Mouse (Mus musculus) cerebellum, adult 11-12 months (tissue): ENCODE data around the gene Olfr539.
"Not testable (repeated sequence)": the region's sequence is repeated elsewhere in the genome, so short reads cannot be mapped to it uniquely, and the experiment has no call there.

Source experiments
- DNase-seq: peaks from one replicate; pipeline ENCODE4 v3.0.0; 2022

Gene Olfr539

DNA sequence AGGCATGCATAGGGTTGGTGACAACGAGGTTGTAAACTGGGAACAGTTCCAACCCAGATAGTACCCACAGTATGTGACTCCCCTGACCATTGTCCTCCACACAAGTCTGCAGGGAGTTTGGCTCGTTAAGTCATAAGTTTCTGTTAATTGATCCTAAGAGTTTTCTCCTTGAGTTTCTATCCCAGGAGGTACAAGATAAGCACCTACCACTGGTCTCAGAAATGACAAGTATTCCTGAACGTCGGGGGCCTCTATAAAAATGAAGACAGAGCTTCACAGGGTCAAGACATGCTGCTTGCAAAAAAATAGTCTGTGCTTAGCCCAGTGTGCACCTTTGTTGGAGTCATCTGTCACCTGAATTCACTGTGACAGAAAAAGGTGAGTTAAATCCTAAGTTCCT, at the start of gene Olfr539:
Olfr539 (plus strand) TSS at position 301 of the 400 bp plus-strand sequence.
- no peak for DNase-seq

DNA sequence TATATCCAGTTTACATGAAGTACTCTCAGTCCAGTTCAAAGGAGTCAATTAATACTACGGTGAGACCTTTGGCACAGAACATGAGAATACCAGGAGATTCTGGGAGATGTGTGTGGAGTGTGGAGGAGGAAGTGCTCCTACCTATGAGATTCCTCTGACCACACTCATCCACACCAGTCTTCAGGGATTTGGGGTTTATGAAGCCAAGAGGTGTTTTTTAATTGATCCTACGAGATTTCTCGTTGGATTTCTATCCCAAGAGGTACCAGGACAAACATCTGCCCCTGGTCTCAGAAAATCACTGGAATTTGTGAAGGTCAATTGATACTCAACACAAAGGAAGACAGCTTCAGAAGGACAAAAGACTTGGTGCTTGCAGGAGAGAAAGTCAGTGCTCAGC, 31.1 kb upstream of the Olfr539 start, which contains the start of gene Olfr61:
Olfr61 (plus strand) TSS at position 301 of the 400 bp plus-strand sequence.
- DNase-seq = not testable (repeated sequence)

DNA sequence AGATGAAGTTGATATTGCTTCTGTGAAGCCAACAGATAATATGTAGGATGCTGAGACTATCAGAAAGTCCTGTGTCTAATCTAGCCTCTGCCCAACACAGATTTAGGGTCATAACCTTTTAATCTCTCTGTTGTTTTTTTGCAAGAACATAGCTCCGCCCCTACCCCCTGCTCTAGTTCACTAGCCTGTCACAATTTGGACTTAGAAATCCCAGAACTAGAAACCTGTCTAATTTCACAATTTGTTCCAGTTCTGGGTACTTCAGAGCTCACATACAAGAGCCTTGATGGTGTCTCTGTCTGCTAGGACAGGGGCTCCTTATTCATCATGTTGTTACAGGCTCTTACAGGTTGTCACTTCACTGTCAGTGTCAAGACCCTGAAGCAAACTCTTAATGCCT, 29.2 kb upstream of the Olfr539 start:
- DNase-seq = no peak

DNA sequence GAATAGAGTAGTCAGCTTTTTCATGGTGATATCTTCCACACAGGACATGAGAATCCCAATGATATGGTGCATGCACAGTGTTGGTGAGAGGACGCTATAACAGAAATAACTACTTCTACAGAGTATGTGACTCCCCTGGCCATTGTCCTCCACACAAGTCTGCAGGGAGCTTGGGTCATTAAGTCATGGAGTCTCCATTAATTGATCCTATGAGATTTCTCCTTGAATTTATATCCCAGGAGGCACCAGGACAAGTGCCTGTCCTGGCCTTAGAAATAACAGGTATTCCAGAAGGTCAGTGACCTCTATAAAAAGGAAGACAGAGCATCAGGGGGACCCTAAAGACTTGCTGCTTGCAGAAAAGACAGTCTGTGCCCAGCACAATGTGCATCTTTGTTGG, 13.6 kb upstream of the Olfr539 start, which contains the start of gene Olfr53:
Olfr53 (plus strand) TSS at position 301 of the 400 bp plus-strand sequence.
- DNase-seq = no peak

DNA sequence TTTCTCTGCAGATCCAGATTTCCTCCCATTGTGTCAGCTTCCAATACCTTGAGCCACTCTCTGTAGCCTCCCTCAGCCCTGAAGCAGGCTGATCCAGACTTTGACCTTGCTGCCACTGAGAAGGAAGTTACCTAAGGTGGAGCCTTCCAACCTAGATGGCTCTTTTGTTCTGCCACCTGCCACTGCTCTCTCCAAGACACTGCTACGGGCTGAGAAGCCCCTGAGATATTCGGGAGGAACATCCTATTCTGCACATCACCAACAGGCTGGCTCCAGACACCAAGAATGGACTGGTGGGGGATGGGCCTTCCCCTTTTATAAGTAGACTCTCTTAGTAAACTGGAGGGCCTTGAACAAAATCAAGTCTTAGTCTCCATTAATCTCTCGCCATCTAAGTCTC, 11.0 kb downstream of the Olfr539 start:
- not testable (repeated sequence) for DNase-seq

DNA sequence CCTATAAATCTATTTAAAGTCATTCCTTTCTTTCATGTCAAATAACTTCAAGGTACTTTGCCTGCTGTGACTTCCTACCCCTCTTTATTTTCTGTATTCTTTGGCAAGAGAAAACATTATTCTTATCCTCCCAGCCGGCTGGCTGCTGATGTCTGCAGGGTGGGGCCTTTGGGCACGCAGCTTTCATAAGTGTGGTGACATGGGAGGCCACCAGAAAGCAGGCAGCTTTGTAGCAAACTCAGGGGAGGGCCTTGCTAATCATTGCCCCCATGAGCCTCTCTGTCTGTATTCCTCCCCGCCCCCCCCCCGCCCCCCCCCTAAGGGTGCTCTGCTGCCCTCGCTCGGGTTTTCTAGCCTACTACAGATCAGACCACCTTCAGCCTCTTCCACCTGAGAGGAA, 16.1 kb downstream of the Olfr539 start:
- no peak for DNase-seq

DNA sequence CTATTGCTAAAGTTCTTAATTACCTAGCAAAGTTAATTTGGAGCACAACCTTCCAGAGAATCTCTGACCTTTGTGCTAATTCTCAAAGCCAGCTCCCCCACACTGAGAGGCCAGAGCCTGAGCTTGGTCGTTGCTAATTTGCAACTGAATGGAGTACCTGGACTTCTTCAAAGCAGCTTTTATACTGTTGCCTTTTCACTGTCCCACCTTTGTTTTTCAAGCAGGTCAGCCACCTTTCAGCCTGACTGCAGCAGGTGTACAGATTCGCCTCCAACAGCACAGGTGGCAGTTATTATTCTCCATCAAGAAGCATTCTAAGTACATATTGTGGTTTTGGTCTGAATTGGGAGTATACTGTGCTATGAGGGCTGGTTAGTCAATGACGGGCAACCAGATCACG, 19.9 kb downstream of the Olfr539 start:
- not testable (repeated sequence) for DNase-seq

DNA sequence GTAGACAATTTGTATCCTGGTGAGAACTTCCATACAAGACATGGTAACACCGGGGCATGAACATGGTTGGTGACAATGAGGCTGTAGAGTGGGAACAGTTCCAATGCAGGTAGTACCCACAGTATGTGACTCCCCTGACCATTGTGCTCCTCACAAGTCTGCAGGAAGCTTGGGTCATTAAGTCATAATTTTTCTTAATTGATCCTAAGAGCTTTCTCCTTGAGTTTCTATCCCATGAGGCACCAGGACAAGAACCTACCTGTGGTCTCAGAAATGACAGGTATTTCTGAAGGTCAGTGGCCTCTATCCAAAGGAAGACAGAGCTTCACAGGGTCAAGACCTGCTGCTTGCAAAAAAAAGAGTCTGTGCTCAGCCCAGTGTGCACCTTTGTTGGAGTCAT, 21.9 kb downstream of the Olfr539 start, which contains the start of gene Olfr45:
Olfr45 (plus strand) TSS at position 301 of the 400 bp plus-strand sequence.
- no peak for DNase-seq

DNA sequence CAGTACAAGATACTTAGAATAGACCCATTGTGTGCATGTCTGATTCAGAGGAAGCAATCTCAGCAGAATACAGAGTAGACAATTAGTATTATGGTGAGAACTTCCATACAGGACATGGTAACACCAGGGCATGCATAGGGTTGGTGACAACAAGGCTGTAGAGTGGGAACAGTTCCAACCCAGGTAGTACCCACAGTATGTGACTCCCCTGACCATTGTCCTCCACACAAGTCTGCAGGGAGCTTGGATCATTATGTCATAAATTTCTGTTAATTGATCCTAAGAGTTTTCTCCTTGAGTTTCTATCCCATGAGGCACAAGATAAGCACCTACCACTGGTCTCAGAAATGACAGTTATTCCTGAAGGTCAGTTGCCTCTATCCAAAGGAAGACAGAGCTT, 37.2 kb downstream of the Olfr539 start, which contains the start of gene Olfr541:
Olfr541 (plus strand) TSS at position 301 of the 400 bp plus-strand sequence.
- DNase-seq = no peak

DNA sequence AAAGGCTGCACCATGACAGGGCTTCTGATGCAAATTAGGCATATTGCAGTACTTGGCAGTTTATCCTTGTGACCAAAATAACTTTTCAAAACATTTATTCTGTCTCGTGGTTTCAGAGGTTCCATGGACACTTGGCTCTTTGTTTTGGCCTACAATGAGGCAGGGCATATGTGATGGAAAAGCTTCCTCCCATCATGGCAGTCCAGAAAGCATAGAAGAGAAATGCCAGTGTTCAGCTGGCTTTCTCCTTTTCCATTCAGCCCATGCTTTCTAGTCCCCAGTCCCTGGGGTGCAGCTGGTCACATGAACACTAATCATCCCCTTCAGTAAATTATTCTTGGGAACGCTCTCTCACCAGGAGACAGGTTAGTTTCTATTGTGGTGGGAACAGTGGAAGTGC, 46.6 kb downstream of the Olfr539 start:
- no peak for DNase-seq

DNA sequence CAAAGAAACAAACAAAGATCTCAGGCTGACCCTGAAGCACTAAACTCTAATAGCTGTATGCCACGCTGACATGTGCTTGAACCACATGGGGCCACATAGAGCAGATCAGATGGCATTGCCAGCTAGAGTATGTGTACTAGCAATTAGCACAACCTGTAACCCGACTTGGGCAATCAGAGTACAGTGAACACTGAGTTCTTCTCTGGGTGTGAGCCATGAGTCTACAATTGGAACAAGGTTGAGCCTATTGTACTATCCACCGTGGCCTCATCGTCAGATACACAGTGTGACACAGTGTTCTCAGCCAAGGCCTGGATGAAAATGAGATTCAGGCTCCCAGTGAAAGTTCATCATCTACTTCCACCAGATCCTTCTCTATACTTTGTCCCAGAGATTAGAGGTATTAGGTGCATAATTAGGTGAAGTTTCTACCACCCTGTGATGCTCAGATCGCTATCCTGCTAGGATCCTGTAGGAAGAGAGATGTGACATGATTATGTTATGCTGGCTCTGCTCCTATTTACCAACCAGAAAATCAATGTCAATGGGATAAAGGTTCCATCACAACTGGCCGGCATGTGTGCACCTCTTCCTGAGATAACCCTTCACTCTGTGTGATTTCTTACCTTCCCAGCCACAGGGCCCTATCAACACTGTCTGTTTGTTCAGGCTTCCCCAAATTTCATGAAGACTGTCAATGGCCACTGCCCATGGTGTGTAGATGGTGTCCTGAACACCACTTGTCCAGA, 48.0 kb downstream of the Olfr539 start:
- DNase-seq = no peak

DNA sequence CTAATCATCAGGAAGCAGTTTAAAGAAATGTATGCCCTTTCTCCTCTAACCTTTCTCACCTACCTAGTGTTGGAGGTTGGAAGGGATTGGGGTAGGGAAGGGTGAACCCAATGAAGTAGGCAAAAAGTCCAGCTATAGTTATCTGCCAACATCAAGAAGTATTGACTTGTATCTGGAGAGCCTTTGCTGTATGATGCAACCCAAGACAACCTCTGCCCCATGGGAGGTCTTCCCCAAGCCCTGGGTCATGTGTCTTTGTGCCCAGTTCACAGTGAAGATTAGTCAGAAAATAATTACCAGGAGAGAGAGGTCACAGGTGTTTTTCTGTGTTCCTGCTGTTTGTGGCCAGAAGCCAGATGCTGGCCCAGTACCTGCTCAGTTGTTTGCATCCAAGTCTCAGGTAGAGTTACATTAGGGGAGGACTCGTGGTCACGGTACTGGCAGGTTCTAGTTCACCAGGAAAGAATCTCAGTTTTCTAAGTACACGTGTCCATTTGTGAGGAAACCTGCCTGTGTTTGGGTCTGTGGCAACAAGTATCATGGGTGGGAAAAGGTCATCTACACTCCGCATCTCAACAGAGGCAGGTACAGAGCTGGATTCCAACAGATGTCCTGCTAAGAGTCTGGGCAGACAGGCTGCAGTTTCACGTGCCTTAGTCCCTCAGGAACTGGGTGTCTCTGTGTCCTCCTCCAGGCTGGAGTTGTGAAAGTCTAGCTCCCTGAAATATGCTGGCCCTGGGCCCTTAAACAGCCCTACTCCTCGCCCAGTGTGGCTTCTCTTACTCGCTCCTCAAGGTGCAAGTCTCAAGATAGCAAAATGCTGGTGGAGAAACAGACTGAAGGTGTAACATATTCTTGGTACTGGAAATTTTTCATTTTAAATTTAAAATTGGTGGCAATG, 57.7 kb downstream of the Olfr539 start:
- no peak for DNase-seq

DNA sequence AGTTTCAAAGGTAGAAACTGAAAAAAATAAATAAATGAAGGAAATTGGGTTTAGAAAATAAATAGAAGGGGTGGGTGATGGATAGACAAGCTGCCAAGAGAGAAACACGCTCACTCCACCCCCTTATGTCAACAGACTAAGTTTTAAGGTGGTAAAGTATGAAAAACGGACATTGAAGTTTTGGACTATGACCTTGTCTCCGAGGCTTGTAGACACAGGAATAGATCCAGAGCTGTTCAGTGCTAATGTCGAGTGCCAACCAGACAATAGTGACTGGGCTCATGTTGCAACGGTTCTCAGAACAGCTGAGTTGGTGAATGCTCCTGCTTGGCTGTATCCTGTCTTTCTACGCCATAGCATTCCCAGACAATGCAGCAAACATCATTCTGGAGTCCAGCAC, 61.4 kb downstream of the Olfr539 start:
- no peak for DNase-seq

DNA sequence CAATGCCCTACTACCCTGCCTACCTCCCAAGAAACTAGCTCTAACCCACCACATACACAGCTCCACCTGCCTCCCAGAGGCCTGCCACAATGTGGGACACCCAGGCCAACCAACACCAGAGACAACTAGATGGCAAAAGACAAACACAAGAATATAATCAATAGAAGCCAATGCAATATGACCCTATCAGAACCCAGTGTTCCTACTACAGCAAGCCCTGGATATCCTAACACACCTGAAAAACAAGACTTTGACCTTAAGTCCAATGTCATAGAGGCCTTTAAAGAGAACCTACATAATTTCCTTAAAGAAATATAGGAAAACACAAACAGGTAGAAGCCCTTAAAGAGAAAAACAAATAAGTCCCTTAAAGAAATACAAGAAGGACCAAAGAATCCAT, 65.8 kb downstream of the Olfr539 start:
- DNase-seq = no peak
